Comparison of ENCODE assay signal across 9 mouse cellular contexts in genomic region chr15:97822545-97823228, GRCm38 (mm10). TPM values are rescaled to one million over a fixed set of nuclear protein-coding genes. Genes with fewer than 3 reads are reported as not detected.
DNase-seq lines count a peak whose midpoint lies in the region; ATAC-seq lines count a peak whose summit lies in the region.
"Had no signal": no experiment of that assay in that cellular context is flagged by ENCODE, and none has a peak within 500 bp of the region (broad histone marks: within the 10 kb centered on the region; RNA-seq: fewer than 3 reads in every experiment).

No protein-coding gene starts in this region.

- no peak overlapping the region for H3K4me3 ChIP-seq in heart, embryonic 11.5 days (ENCODE audit: low read depth, low read length)
- no peak overlapping the region for H3K4me3 ChIP-seq in heart, embryonic 10.5 days
- H3K4me3 ChIP-seq in midbrain, embryonic 14.5 days (replicated peaks; ENCODE audit: low read depth, low read length), result no peak overlapping the region
- no peak overlapping the region for H3K4me3 ChIP-seq in midbrain, embryonic 11.5 days (ENCODE audit: low read depth, low read length)
- no peak overlapping the region for H3K4me3 ChIP-seq in intestine, embryonic 15.5 days (replicated peaks)
- H3K4me3 ChIP-seq: limb, embryonic 13.5 days had no signal

- H3K4me1 ChIP-seq in heart, embryonic 11.5 days (ENCODE audit: control insufficient read depth, insufficient read depth, low read length), result peaks cover 63% of the 10 kb centered on the region
- peaks cover 82% of the 10 kb centered on the region for H3K4me1 ChIP-seq in heart, embryonic 10.5 days
- peaks cover 39% of the 10 kb centered on the region for H3K4me1 ChIP-seq in midbrain, embryonic 14.5 days (ENCODE audit: control insufficient read depth, insufficient read depth, low read length)
- H3K4me1 ChIP-seq in midbrain, embryonic 11.5 days (ENCODE audit: control insufficient read depth, insufficient read depth, low read length), result peaks cover 21% of the 10 kb centered on the region
- peaks cover 62% of the 10 kb centered on the region for H3K4me1 ChIP-seq in intestine, embryonic 15.5 days (replicated peaks)

- no peak overlapping the region for H3K27ac ChIP-seq in heart, embryonic 11.5 days (ENCODE audit: low read depth, low read length)
- H3K27ac ChIP-seq in heart, embryonic 10.5 days, result no peak overlapping the region
- no peak overlapping the region for H3K27ac ChIP-seq in midbrain, embryonic 14.5 days (replicated peaks; ENCODE audit: low read depth, low read length)
- no peak overlapping the region for H3K27ac ChIP-seq in midbrain, embryonic 11.5 days (ENCODE audit: low read depth, low read length)
- H3K27ac ChIP-seq in intestine, embryonic 15.5 days, result peak overlapping the region; percentile 13; the same call in 1 of the 2 replicates

- 0 out of 2 replicates have a peak overlapping the region, but pooled peaks have one; percentile 10 for H3K9ac ChIP-seq in heart, embryonic 11.5 days (ENCODE audit: low read depth, low read length)
- H3K9ac ChIP-seq in midbrain, embryonic 14.5 days (replicated peaks; ENCODE audit: low read length), result 0 out of 2 replicates have a peak overlapping the region, but pooled peaks have one; percentile 6
- H3K9ac ChIP-seq in midbrain, embryonic 11.5 days (ENCODE audit: low read length), result no peak overlapping the region
- no peak overlapping the region for H3K9ac ChIP-seq in intestine, embryonic 15.5 days
- H3K9ac ChIP-seq: limb, embryonic 13.5 days had no signal

- no peaks in the 10 kb centered on the region for H3K27me3 ChIP-seq in heart, embryonic 11.5 days (ENCODE audit: control insufficient read depth, insufficient read depth, low read length)
- H3K27me3 ChIP-seq in heart, embryonic 10.5 days (ENCODE audit: insufficient read depth, poor library complexity, severe bottlenecking), result no peaks in the 10 kb centered on the region
- H3K27me3 ChIP-seq in midbrain, embryonic 14.5 days (ENCODE audit: control insufficient read depth, insufficient read depth, low read length), result no peaks in the 10 kb centered on the region
- H3K27me3 ChIP-seq in midbrain, embryonic 11.5 days (ENCODE audit: control insufficient read depth, insufficient read depth, low read length), result no peaks in the 10 kb centered on the region; the same call in 1 of the 2 replicates
- no peaks in the 10 kb centered on the region for H3K27me3 ChIP-seq in intestine, embryonic 15.5 days (replicated peaks)
- H3K27me3 ChIP-seq in splenic B cell, adult 2 months (ENCODE audit: control insufficient read depth, insufficient read depth, low read length, poor library complexity, severe bottlenecking), result no peaks in the 10 kb centered on the region
- H3K27me3 ChIP-seq: limb, embryonic 13.5 days had no signal

- 0 out of 2 replicates have a peak overlapping the region, but pooled peaks have one; percentile 27 for H3K4me2 ChIP-seq in heart, embryonic 11.5 days
- H3K4me2 ChIP-seq in midbrain, embryonic 14.5 days (ENCODE audit: low read length), result no peak overlapping the region
- H3K4me2 ChIP-seq in midbrain, embryonic 11.5 days, result no peak overlapping the region
- H3K4me2 ChIP-seq in intestine, embryonic 15.5 days (replicated peaks), result no peak overlapping the region
- H3K4me2 ChIP-seq: limb, embryonic 13.5 days had no signal

- DNase-seq in heart, embryonic 10.5 days (ENCODE audit: low spot score), result no peak
- DNase-seq in midbrain, embryonic 14.5 days, result no peak
- no peak for DNase-seq in midbrain, embryonic 11.5 days (ENCODE audit: low spot score, missing footprints)
- peak; percentile 18 for DNase-seq in splenic B cell, adult 2 months (ENCODE audit: low read depth, low spot score)
- DNase-seq in B cell, adult 2 months, result no peak
- no peak for DNase-seq in frontal cortex, postnatal 36 days (ENCODE audit: low spot score in 2 of 2)

- no peaks in the 10 kb centered on the region for H3K9me3 ChIP-seq in heart, embryonic 11.5 days (replicated peaks; ENCODE audit: control insufficient read depth, low read length)
- no peaks in the 10 kb centered on the region for H3K9me3 ChIP-seq in heart, embryonic 10.5 days
- no peaks in the 10 kb centered on the region for H3K9me3 ChIP-seq in midbrain, embryonic 14.5 days (ENCODE audit: control insufficient read depth, low read length)
- no peaks in the 10 kb centered on the region for H3K9me3 ChIP-seq in midbrain, embryonic 11.5 days (ENCODE audit: control insufficient read depth, low read length)
- no peaks in the 10 kb centered on the region for H3K9me3 ChIP-seq in intestine, embryonic 15.5 days
- H3K9me3 ChIP-seq: limb, embryonic 13.5 days had no signal

- WGBS in heart, embryonic 11.5 days (ENCODE audit: insufficient replicate concordance), result 42% methylated on average over 11 of the region's 12 CpGs
- WGBS in heart, embryonic 10.5 days, result 42% methylated on average over 12 of the region's 12 CpGs
- 53% methylated on average over 12 of the region's 12 CpGs for WGBS in midbrain, embryonic 14.5 days
- 59% methylated on average over 10 of the region's 12 CpGs for WGBS in midbrain, embryonic 11.5 days
- WGBS in intestine, embryonic 15.5 days, result 36% methylated on average over 12 of the region's 12 CpGs

- H3K36me3 ChIP-seq in heart, embryonic 11.5 days (ENCODE audit: control insufficient read depth, insufficient read depth, low read length), result peaks cover 3% of the 10 kb centered on the region
- peaks cover 17% of the 10 kb centered on the region for H3K36me3 ChIP-seq in heart, embryonic 10.5 days
- H3K36me3 ChIP-seq in midbrain, embryonic 14.5 days (ENCODE audit: control insufficient read depth, insufficient read depth, low read length), result 0 out of 2 replicates have a peak, but pooled peaks cover 2% of the 10 kb centered on the region
- H3K36me3 ChIP-seq in midbrain, embryonic 11.5 days (ENCODE audit: control insufficient read depth, insufficient read depth, low read length), result no peaks in the 10 kb centered on the region
- no peaks in the 10 kb centered on the region for H3K36me3 ChIP-seq in intestine, embryonic 15.5 days
- H3K36me3 ChIP-seq in splenic B cell, adult 2 months (ENCODE audit: control insufficient read depth, insufficient read depth, low read length, poor library complexity, severe bottlenecking), result no peaks in the 10 kb centered on the region

- no peak for ATAC-seq in heart, embryonic 11.5 days (replicated peaks; ENCODE audit: insufficient number of reproducible peaks, low FRiP score, low TSS enrichment)
- ATAC-seq in midbrain, embryonic 14.5 days (ENCODE audit: low FRiP score, low TSS enrichment), result no peak
- no peak for ATAC-seq in midbrain, embryonic 11.5 days (ENCODE audit: low FRiP score)
- no peak for ATAC-seq in intestine, embryonic 15.5 days

RNA-seq across cellular contexts. Expression of gene Hdac7, which starts 21.6 kb away (rescaled TPM):
- 24.6 and 25.0 TPM in 2 replicates for polyA plus RNA-seq in heart, embryonic 11.5 days (2014; fragmentation: Nextera tagmentation; extraction: Ambion mirVana)
- 23.4 and 26.7 TPM in 2 replicates for polyA plus RNA-seq in heart, embryonic 10.5 days (2016; fragmentation: Nextera tagmentation; extraction: Ambion mirVana)
- 29.8 and 30.5 TPM in 2 replicates for polyA plus RNA-seq in midbrain, embryonic 14.5 days (2014; fragmentation: Nextera tagmentation; extraction: Ambion mirVana)
- polyA plus RNA-seq in midbrain, embryonic 11.5 days (2014; fragmentation: Nextera tagmentation; extraction: Ambion mirVana), result 14.6 and 16.7 TPM in 2 replicates
- 18.0 and 20.6 TPM in 2 replicates for polyA plus RNA-seq in intestine, embryonic 15.5 days (2015; fragmentation: Nextera tagmentation; extraction: Ambion mirVana)

RNA-seq across cellular contexts. Expression of gene Slc48a1, which starts 44.4 kb away (rescaled TPM):
- polyA plus RNA-seq in heart, embryonic 11.5 days (2014; fragmentation: Nextera tagmentation; extraction: Ambion mirVana), result 45.1 and 51.1 TPM in 2 replicates
- polyA plus RNA-seq in heart, embryonic 10.5 days (2016; fragmentation: Nextera tagmentation; extraction: Ambion mirVana), result 32.1 and 41.1 TPM in 2 replicates
- 72.9 and 100 TPM in 2 replicates for polyA plus RNA-seq in midbrain, embryonic 14.5 days (2014; fragmentation: Nextera tagmentation; extraction: Ambion mirVana)
- 32.6 and 33.6 TPM in 2 replicates for polyA plus RNA-seq in midbrain, embryonic 11.5 days (2014; fragmentation: Nextera tagmentation; extraction: Ambion mirVana)
- polyA plus RNA-seq in intestine, embryonic 15.5 days (2015; fragmentation: Nextera tagmentation; extraction: Ambion mirVana), result 23.9 and 25.1 TPM in 2 replicates

RNA-seq across cellular contexts. Expression of gene Rapgef3, which starts 54.9 kb away (rescaled TPM):
- polyA plus RNA-seq in heart, embryonic 11.5 days (2014; fragmentation: Nextera tagmentation; extraction: Ambion mirVana), result 8.3 and 8.5 TPM in 2 replicates
- 10.2 and 13.4 TPM in 2 replicates for polyA plus RNA-seq in heart, embryonic 10.5 days (2016; fragmentation: Nextera tagmentation; extraction: Ambion mirVana)
- 7.2 and 8.8 TPM in 2 replicates for polyA plus RNA-seq in midbrain, embryonic 14.5 days (2014; fragmentation: Nextera tagmentation; extraction: Ambion mirVana)
- 3.0 and 3.2 TPM in 2 replicates for polyA plus RNA-seq in midbrain, embryonic 11.5 days (2014; fragmentation: Nextera tagmentation; extraction: Ambion mirVana)
- 6.9 and 7.8 TPM in 2 replicates for polyA plus RNA-seq in intestine, embryonic 15.5 days (2015; fragmentation: Nextera tagmentation; extraction: Ambion mirVana)

Comparison
In these comparisons a context has a peak if more than half of its experiments do, and no peak if none do; other contexts are left out.
1. H3K9ac ChIP-seq: peak in heart, embryonic 11.5 days (single experiment) and midbrain, embryonic 14.5 days (single experiment); none in midbrain, embryonic 11.5 days (single experiment) and intestine, embryonic 15.5 days (single experiment).